Mouse (Mus musculus) right cerebral cortex, postnatal 10 days (tissue): ENCODE data around the gene Gm9611.
"Not testable (repeated sequence)": the region's sequence is repeated elsewhere in the genome, so short reads cannot be mapped to it uniquely, and the experiment has no call there.

Source experiments
- DNase-seq, 2 experiments: peaks; one replicate each; pipeline ENCODE4 v3.0.0; 2021; ENCODE audit warnings: low spot score in 2 of 2

Gene Gm9611

GRCm38 (mm10) chr14:42297258-42297657 lies at the start of gene Gm9611:
Gm9611 (minus strand) TSS chr14:42297358.
- not testable (repeated sequence) for DNase-seq

GRCm38 (mm10) chr14:42309910-42310309 lies 12.8 kb upstream of the Gm9611 start, which contains the start of gene Gm7995:
Gm7995 (plus strand) TSS chr14:42310210.
- not testable (repeated sequence) for DNase-seq

GRCm38 (mm10) chr14:42259948-42260347 lies 37.2 kb downstream of the Gm9611 start, which contains the start of gene Gm17026:
Gm17026 (minus strand) TSS chr14:42260048.
- DNase-seq = not testable (repeated sequence)
